Mouse (Mus musculus) heart, adult 2 months (tissue): ENCODE measurements around the gene Gfra1. TPM values are rescaled to one million over a fixed set of nuclear protein-coding genes. Genes with fewer than 3 reads are reported as not detected.

Source experiments
- DNase-seq, 2 experiments: peaks; one replicate each; pipeline ENCODE4 v3.0.0; 2021
- H3K27ac ChIP-seq: fragments of 200-600 bp; 2 replicates; pipeline ENCODE4 v1.8.1; 2022
- H3K27me3 ChIP-seq: fragments of 200-500 bp; 2 replicates; pipeline ENCODE4 v1.6.1; 2012; ENCODE audit warnings: mild to moderate bottlenecking, low read length, inconsistent platforms, mixed read lengths; ENCODE audit not compliant: control insufficient read depth, insufficient read depth
- H3K36me3 ChIP-seq: fragments of 200-500 bp; 2 replicates; pipeline ENCODE4 v1.6.1; 2012; ENCODE audit warnings: low read length, inconsistent platforms; ENCODE audit not compliant: control insufficient read depth, insufficient read depth
- H3K4me1 ChIP-seq: fragments of 200-500 bp; 2 replicates; pipeline ENCODE4 v1.6.1; 2011; ENCODE audit warnings: low read length; ENCODE audit not compliant: control insufficient read depth, insufficient read depth
- H3K4me3 ChIP-seq: fragments of 200-600 bp; 2 replicates; pipeline ENCODE4 v1.8.1; 2022
- H3K79me2 ChIP-seq: fragments of 200-500 bp; replicated peaks from 2 replicates; pipeline ENCODE4 v1.6.1; 2012; ENCODE audit warnings: mild to moderate bottlenecking, inconsistent platforms, low read length, moderate library complexity, mixed read lengths; ENCODE audit not compliant: control insufficient read depth, insufficient read depth
- H3K9ac ChIP-seq: fragments of 200-500 bp; 2 replicates; pipeline ENCODE4 v1.6.1; 2012; ENCODE audit warnings: low read depth, mild to moderate bottlenecking, control low read depth, inconsistent platforms, low read length, mixed read lengths
- CTCF ChIP-seq: fragments of 200-600 bp; IDR thresholded peaks from 2 replicates; pipeline ENCODE4 v1.8.1; 2022; ENCODE audit warnings: antibody characterized with exemption, mild to moderate bottlenecking, moderate library complexity
- EP300 ChIP-seq: fragments of 200-500 bp; IDR thresholded peaks from 2 replicates; pipeline ENCODE4 v1.6.1; 2011; ENCODE audit warnings: low read depth, low read length, control low read depth; ENCODE audit not compliant: insufficient read depth
- POLR2A ChIP-seq: fragments of 200-500 bp; IDR thresholded peaks from 2 replicates; pipeline ENCODE4 v1.6.1; 2011; ENCODE audit warnings: mild to moderate bottlenecking, low read depth, low read length, control low read depth; ENCODE audit not compliant: insufficient read depth
- WGBS: fragments of 180-500 bp; shearing (Covaris S2); methylation state at CpG from one replicate; pipeline ENCODE4 v1.1.7; 2018; 5-methylcytosine and 5-hydroxymethylcytosine counted together
- intact Hi-C: fragments of 180-260 bp; cut with DNase I; formaldehyde crosslinking; loops from one replicate; pipeline ENCODE4 v1.15.1; 2025
- polyA plus RNA-seq: library from polyadenylated mRNA; depleted of rRNA; stranded (reverse); fragments of >200 nt; gene quantifications from 2 replicates; pipeline ENCODE4 v1.2.3, GENCODE M21; 2012
- total RNA-seq, 2 experiments: library from RNA; stranded (reverse); gene quantifications; 2 replicates each; pipeline ENCODE4 v1.2.3; 2021

Gene Gfra1
- total and polyA plus RNA-seq, 3 experiments = 2.3 to 5.4 (median 4.1) TPM

DNA sequence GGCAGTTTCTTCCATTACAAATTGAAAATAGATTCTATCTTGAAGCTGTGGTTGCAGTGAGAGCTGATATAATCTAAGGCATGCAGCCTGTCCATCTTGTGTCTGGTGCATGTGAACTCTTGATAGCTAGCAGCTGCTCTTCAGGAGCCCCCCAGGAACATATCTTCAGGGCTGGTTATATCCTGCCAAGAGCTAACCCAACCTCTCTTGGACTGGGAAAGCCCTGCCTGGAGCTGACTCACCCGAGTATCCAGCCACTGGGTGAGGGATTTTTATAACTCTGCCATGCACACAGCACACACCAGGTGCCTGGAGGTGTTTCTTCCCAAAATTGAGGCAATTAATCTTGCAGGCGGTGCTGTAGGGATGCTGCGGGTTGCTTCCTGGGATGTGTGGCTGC, 228.8 kb downstream of the Gfra1 start:
- no peak for TF ChIP-seq EP300
- no peak for TF ChIP-seq POLR2A
- TF ChIP-seq CTCF = no peak
- no peak overlapping the region for H3K27ac ChIP-seq
- no peak for DNase-seq
- WGBS = 55% methylated on average over 3 of the region's 3 CpGs
- no peak overlapping the region for H3K4me3 ChIP-seq
- H3K4me1 ChIP-seq = no peaks in the 10 kb centered on the region
- no peak overlapping the region for H3K9ac ChIP-seq
- no peaks in the 10 kb centered on the region for H3K36me3 ChIP-seq
- no peaks in the 10 kb centered on the region for H3K27me3 ChIP-seq
- intact Hi-C loops = no loop called here
- H3K79me2 ChIP-seq = no peaks in the 10 kb centered on the region

- H3K27ac ChIP-seq = no peak overlapping the region
- no peaks in the 10 kb centered on the region for H3K36me3 ChIP-seq
- no peak for TF ChIP-seq EP300
- TF ChIP-seq CTCF = no peak
- TF ChIP-seq POLR2A = no peak
- no peak overlapping the region for H3K4me3 ChIP-seq
- intact Hi-C loops = no loop called here
- DNase-seq = no peak
- H3K27me3 ChIP-seq = no peaks in the 10 kb centered on the region
- 84% methylated on average over 25 of the region's 25 CpGs for WGBS
- H3K79me2 ChIP-seq = no peaks in the 10 kb centered on the region
- no peak overlapping the region for H3K9ac ChIP-seq
- H3K4me1 ChIP-seq = no peaks in the 10 kb centered on the region
Observed at GRCm38 (mm10) chr19:58220061-58220831, 235.5 kb downstream of the Gfra1 start.

DNA sequence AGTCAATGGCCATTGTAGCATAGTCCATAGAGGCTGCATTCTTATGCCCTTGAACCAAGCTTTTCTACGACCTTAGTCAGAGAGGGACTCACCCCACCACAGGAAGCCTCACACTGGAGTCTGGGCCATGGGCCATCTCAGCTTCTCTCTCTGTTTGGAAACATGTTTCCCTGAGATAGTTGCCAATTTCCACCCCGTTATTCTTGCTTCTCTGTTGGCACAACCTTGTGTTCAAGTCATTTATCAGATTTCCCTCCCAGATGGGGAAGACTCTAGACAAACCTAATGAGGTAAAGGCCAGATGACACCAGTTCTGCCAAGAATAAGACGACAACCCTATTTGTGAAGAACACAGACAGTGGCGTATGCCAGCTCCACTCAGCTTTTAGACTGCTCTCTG, 238.1 kb downstream of the Gfra1 start:
- Histone ChIP-seq H3K4me1 (no peaks in the 10 kb centered on the region), H3K27ac (no peak overlapping the region), H3K27me3 (no peaks in the 10 kb centered on the region), H3K79me2 (no peaks in the 10 kb centered on the region), H3K36me3 (no peaks in the 10 kb centered on the region), H3K9ac (no peak overlapping the region), H3K4me3 (no peak overlapping the region)
- intact Hi-C loops = no loop called here
- no peak for DNase-seq
- TF ChIP-seq CTCF (no peak), POLR2A (no peak), EP300 (no peak)
- 55% methylated on average over 4 of the region's 4 CpGs for WGBS

GRCm38 (mm10) chr19:58206496-58207044, 249.1 kb downstream of the Gfra1 start:
- H3K27ac ChIP-seq = no peak overlapping the region
- H3K79me2 ChIP-seq = no peaks in the 10 kb centered on the region
- no peak for DNase-seq
- H3K9ac ChIP-seq = no peak overlapping the region
- no peak for TF ChIP-seq CTCF
- no peak for TF ChIP-seq POLR2A
- no peak for TF ChIP-seq EP300
- H3K36me3 ChIP-seq = no peaks in the 10 kb centered on the region
- H3K27me3 ChIP-seq = no peaks in the 10 kb centered on the region
- WGBS = 66% methylated on average over 10 of the region's 10 CpGs
- no peak overlapping the region for H3K4me3 ChIP-seq
- no peaks in the 10 kb centered on the region for H3K4me1 ChIP-seq
- intact Hi-C loops = no loop called here

DNA sequence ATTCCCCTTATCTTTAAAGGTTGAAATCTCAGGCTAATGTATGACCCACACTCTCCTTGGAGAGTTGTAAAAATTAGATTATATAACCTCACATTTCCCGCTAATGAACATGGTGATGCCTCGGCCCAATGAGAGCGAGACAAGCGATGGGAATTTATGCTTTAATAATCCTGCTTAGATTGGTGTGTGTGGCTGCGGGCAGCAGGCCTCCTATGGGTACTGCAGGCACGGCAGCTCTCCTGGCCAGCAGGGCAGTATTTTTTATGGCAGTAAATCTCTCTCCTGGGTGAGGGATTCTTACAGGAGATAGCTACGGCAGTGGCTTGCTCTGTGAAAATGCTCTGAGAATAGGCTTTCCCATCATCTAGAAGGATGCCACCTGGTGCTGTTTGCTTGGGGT, 250.2 kb downstream of the Gfra1 start:
- DNase-seq = no peak
- no peak overlapping the region for H3K27ac ChIP-seq
- no peak overlapping the region for H3K9ac ChIP-seq
- no peaks in the 10 kb centered on the region for H3K4me1 ChIP-seq
- H3K27me3 ChIP-seq = peaks cover 1% of the 10 kb centered on the region; the same call in 1 of the 2 replicates
- WGBS = 88% methylated on average over 7 of the region's 7 CpGs
- H3K4me3 ChIP-seq = no peak overlapping the region
- no peaks in the 10 kb centered on the region for H3K36me3 ChIP-seq
- H3K79me2 ChIP-seq = no peaks in the 10 kb centered on the region
- intact Hi-C loops = no loop called here
- no peak for TF ChIP-seq CTCF
- no peak for TF ChIP-seq EP300
- TF ChIP-seq POLR2A = no peak

DNA sequence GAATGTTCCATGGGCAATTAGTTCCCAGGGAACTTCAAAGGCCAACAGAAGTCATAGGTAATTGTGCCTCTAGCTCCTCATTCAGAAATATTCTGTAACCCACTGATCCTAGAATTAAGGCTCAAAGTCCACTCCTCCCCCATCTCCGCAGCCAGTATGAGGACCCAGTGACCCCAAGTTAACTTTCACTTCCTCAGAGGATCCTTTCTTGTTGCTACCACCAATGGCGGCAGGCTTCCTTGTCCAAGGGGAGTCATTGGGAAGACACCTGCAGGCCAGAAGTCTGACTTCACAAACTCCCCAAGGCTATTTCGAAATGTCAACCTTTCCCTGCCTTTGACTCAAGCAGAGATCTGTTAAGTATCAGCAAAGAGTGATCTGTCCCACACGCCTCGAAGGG, 253.1 kb downstream of the Gfra1 start:
- Histone ChIP-seq H3K4me1 (no peaks in the 10 kb centered on the region), H3K79me2 (no peaks in the 10 kb centered on the region), H3K4me3 (no peak overlapping the region), H3K27me3 (peaks cover 1% of the 10 kb centered on the region; the same call in 1 of the 2 replicates), H3K9ac (no peak overlapping the region), H3K36me3 (no peaks in the 10 kb centered on the region), H3K27ac (no peak overlapping the region)
- intact Hi-C loops = no loop called here
- DNase-seq = no peak
- 87% methylated on average over 5 of the region's 5 CpGs for WGBS
- no peak for TF ChIP-seq EP300
- TF ChIP-seq POLR2A = no peak
- TF ChIP-seq CTCF = no peak
